Mouse (Mus musculus): ENCODE measurements at regions not wholly inside any gene's neighbourhood (a gene's known extent, or its start where the extent isn't known, plus 50 kb on each side); places are given as distances from the start of the nearest gene placed in this dataset.
"Not testable (repeated sequence)": the region's sequence is repeated elsewhere in the genome, so short reads cannot be mapped to it uniquely, and the experiment has no call there.

GRCm38 (mm10) chr13:26405757-26406156 lies 364.2 kb downstream of the Hdgfl1 start:
- no peaks in the 10 kb centered on the region for H3K9me3 ChIP-seq
- H3K4me2 ChIP-seq: no peak overlapping the region
- ATAC-seq (ENCODE audit: low FRiP score): no peak
- H3K27me3 ChIP-seq: no peaks in the 10 kb centered on the region
- no peak overlapping the region for H3K9ac ChIP-seq
- H3K4me1 ChIP-seq (replicated peaks): no peaks in the 10 kb centered on the region
- H3K27ac ChIP-seq: no peak overlapping the region
- no peaks in the 10 kb centered on the region for H3K36me3 ChIP-seq
- H3K4me3 ChIP-seq: no peak overlapping the region

DNA sequence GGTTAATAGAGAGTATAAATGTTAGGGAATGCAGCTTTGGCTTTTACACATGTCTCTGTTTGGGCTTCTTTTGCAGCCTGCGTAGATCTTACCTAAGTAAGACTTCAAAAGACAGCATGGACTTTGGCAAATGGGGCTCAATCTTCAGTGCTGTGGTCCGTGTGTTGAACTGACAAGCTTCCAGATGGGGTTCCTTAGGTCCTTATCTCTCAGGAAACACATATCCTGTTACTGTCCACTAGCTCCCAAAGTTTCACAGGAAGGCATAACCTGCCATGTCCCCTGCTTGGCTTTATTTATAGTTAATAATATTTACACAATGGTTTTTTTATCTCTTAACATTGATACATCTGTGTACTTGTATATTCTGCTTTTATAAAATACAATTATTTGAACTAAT lies 365.3 kb downstream of the Hdgfl1 start:
- Histone ChIP-seq H3K4me1 (replicated peaks) (no peaks in the 10 kb centered on the region), H3K27me3 (no peaks in the 10 kb centered on the region), H3K4me3 (no peak overlapping the region), H3K36me3 (no peaks in the 10 kb centered on the region), H3K27ac (no peak overlapping the region), H3K4me2 (no peak overlapping the region), H3K9me3 (no peaks in the 10 kb centered on the region), H3K9ac (no peak overlapping the region)
- ATAC-seq (ENCODE audit: low FRiP score): no peak
- WGBS: 86% methylated on average over 2 of the region's 2 CpGs

GRCm38 (mm10) chr13:26387861-26388621 lies 381.9 kb downstream of the Hdgfl1 start:
- 94% methylated on average over 7 of the region's 7 CpGs for WGBS
- Histone ChIP-seq H3K36me3 (no peaks in the 10 kb centered on the region), H3K9ac (no peak overlapping the region), H3K27ac (no peak overlapping the region), H3K9me3 (no peaks in the 10 kb centered on the region), H3K27me3 (no peaks in the 10 kb centered on the region), H3K4me2 (no peak overlapping the region), H3K4me3 (no peak overlapping the region), H3K4me1 (replicated peaks) (no peaks in the 10 kb centered on the region)
- no peak for ATAC-seq (ENCODE audit: low FRiP score)

DNA sequence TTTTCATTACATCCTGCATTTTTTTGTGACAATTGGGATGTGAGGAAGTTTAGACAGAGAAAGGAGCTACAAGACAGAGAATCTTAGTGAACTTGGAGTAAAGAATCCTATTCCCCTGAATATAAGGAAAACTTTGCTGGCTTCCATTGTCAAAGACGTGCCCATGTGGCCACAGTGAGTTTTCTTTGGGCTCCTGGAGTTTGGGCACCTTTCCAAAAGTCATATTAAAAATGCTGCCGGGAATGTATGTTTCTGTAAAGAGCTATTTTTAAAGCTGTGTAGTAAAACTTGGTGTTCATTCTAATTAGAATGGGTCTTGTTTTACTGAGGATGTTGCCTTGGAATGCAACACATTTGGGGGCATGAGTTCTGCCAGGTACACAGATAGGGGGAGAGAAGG lies 387.3 kb downstream of the Hdgfl1 start:
- WGBS: 72% methylated on average over 2 of the region's 2 CpGs
- H3K27me3 ChIP-seq: no peaks in the 10 kb centered on the region
- H3K4me3 ChIP-seq: no peak overlapping the region

GRCm38 (mm10) chr13:26382154-26382553 lies 387.8 kb downstream of the Hdgfl1 start:
- no peak for ATAC-seq (ENCODE audit: low FRiP score)
- WGBS: 72% methylated on average over 2 of the region's 2 CpGs
- no peak overlapping the region for H3K4me2 ChIP-seq
- H3K36me3 ChIP-seq: no peaks in the 10 kb centered on the region
- no peaks in the 10 kb centered on the region for H3K9me3 ChIP-seq
- no peak overlapping the region for H3K9ac ChIP-seq
- H3K27ac ChIP-seq: no peak overlapping the region
- H3K4me3 ChIP-seq: no peak overlapping the region
- no peaks in the 10 kb centered on the region for H3K4me1 ChIP-seq (replicated peaks)
- H3K27me3 ChIP-seq: no peaks in the 10 kb centered on the region

More for the DNA sequence above, 387.3 kb downstream of the Hdgfl1 start:
- H3K27ac ChIP-seq: no peak overlapping the region
- H3K4me2 ChIP-seq: no peak overlapping the region
- H3K9ac ChIP-seq: no peak overlapping the region
- no peaks in the 10 kb centered on the region for H3K4me1 ChIP-seq (replicated peaks)
- no peak for ATAC-seq (ENCODE audit: low FRiP score)
- no peaks in the 10 kb centered on the region for H3K9me3 ChIP-seq
- H3K36me3 ChIP-seq: no peaks in the 10 kb centered on the region

DNA sequence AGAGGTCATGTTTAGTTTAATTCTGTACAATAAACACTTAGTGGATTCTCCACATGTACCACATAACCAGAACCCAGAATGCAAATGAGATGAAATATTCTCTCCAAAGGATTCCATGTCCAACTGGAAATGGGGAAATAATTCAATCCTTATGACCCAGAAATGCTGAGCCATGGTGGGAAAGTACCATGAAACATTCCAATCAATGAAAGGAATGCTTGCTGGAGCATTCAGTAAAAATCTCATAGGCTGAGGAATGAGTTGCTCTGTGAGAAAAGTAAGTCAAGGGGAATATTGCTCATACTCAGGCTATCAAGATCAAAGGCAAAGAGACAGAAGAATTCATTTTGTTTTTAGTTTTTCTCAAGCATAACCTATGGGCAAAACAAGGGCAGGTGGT lies 394.4 kb downstream of the Hdgfl1 start:
- no peaks in the 10 kb centered on the region for H3K27me3 ChIP-seq
- H3K9ac ChIP-seq: no peak overlapping the region
- H3K9me3 ChIP-seq: no peaks in the 10 kb centered on the region
- H3K4me3 ChIP-seq: no peak overlapping the region
- H3K4me1 ChIP-seq (replicated peaks): no peaks in the 10 kb centered on the region
- H3K4me2 ChIP-seq: no peak overlapping the region
- H3K36me3 ChIP-seq: no peaks in the 10 kb centered on the region
- no peak for ATAC-seq (ENCODE audit: low FRiP score)
- no peak overlapping the region for H3K27ac ChIP-seq

GRCm38 (mm10) chr13:26365911-26366310 lies 404.1 kb downstream of the Hdgfl1 start:
- H3K4me3 ChIP-seq; H3K9me3 ChIP-seq; H3K27ac ChIP-seq; ATAC-seq (ENCODE audit: low FRiP score); H3K27me3 ChIP-seq; H3K36me3 ChIP-seq; H3K9ac ChIP-seq; H3K4me1 ChIP-seq (replicated peaks); H3K4me2 ChIP-seq: not testable (repeated sequence)
- WGBS: 87% methylated on average over 6 of the region's 6 CpGs

GRCm38 (mm10) chr13:26356341-26356740 lies 413.6 kb downstream of the Hdgfl1 start:
- no peak for ATAC-seq (ENCODE audit: low FRiP score)
- 80% methylated on average over 3 of the region's 3 CpGs for WGBS
- Histone ChIP-seq H3K27ac (no peak overlapping the region), H3K4me3 (no peak overlapping the region), H3K36me3 (no peaks in the 10 kb centered on the region), H3K4me2 (no peak overlapping the region), H3K4me1 (replicated peaks) (no peaks in the 10 kb centered on the region), H3K9ac (no peak overlapping the region), H3K27me3 (no peaks in the 10 kb centered on the region), H3K9me3 (no peaks in the 10 kb centered on the region; the same call in 1 of the 2 replicates)

- H3K4me3 ChIP-seq: no peak overlapping the region
- H3K4me1 ChIP-seq (replicated peaks): no peaks in the 10 kb centered on the region
- H3K27me3 ChIP-seq: no peaks in the 10 kb centered on the region
- no peaks in the 10 kb centered on the region; the same call in 1 of the 2 replicates for H3K9me3 ChIP-seq
- no peaks in the 10 kb centered on the region for H3K36me3 ChIP-seq
- no peak for ATAC-seq (ENCODE audit: low FRiP score)
- no peak overlapping the region for H3K9ac ChIP-seq
- no peak overlapping the region for H3K4me2 ChIP-seq
- no peak overlapping the region for H3K27ac ChIP-seq
Observed at GRCm38 (mm10) chr13:26354421-26354820, 415.5 kb downstream of the Hdgfl1 start.

GRCm38 (mm10) chr13:26350510-26350909 lies 419.5 kb downstream of the Hdgfl1 start:
- Histone ChIP-seq H3K4me3 (no peak overlapping the region), H3K9me3 (no peaks in the 10 kb centered on the region; the same call in 1 of the 2 replicates), H3K27me3 (no peaks in the 10 kb centered on the region), H3K4me1 (replicated peaks) (no peaks in the 10 kb centered on the region), H3K36me3 (no peaks in the 10 kb centered on the region), H3K9ac (no peak overlapping the region), H3K4me2 (no peak overlapping the region), H3K27ac (no peak overlapping the region)
- WGBS: 91% methylated on average over 3 of the region's 3 CpGs
- ATAC-seq (ENCODE audit: low FRiP score): no peak

DNA sequence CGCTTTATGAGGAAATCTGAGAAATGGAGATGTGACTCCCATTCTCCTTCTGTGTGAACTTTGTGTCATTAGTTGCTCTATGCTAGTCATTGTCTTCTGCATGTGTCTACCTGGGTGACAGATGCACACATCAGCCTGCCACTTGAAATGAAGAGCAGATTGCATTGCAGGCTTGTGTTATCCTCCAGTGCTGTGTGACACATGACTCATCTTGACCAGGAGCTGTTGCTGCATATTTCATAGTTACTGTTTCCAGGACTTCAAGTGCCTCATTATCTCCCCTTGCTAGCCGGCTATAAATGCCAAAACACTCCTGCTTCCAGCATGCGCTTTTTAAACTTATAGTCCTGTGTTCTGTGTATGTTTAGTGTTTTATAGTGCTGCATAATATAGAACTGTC lies 431.2 kb downstream of the Hdgfl1 start:
- Histone ChIP-seq H3K4me3 (no peak overlapping the region), H3K4me1 (replicated peaks) (no peaks in the 10 kb centered on the region), H3K36me3 (no peaks in the 10 kb centered on the region), H3K27ac (no peak overlapping the region), H3K27me3 (no peaks in the 10 kb centered on the region), H3K9me3 (no peaks in the 10 kb centered on the region), H3K9ac (no peak overlapping the region), H3K4me2 (no peak overlapping the region)
- ATAC-seq (ENCODE audit: low FRiP score): no peak
- WGBS: 83% methylated on average over 3 of the region's 3 CpGs

DNA sequence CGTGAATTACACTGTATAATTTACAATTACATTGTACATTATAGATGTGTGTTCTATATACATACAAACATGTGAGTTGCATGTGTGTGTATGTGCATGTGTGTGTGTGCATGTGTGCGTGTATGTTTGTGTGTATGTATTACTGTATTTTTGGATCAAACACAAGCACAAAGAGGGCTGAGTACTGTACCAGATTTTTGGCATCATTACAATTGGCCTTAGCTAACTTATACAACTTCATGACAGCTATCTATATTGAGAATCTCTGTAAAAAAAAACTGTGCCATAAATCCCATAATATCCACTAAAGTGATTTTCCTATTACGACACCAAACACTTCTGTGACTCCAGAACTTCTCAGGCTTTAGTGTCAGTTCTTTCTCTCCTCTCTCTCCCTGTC lies 444.9 kb downstream of the Hdgfl1 start:
- H3K4me3 ChIP-seq: no peak overlapping the region
- H3K36me3 ChIP-seq: no peaks in the 10 kb centered on the region
- no peaks in the 10 kb centered on the region for H3K9me3 ChIP-seq
- H3K27ac ChIP-seq: no peak overlapping the region
- ATAC-seq (ENCODE audit: low FRiP score): no peak
- no peak overlapping the region for H3K4me2 ChIP-seq
- H3K27me3 ChIP-seq: no peaks in the 10 kb centered on the region
- no peak overlapping the region for H3K9ac ChIP-seq
- no peaks in the 10 kb centered on the region for H3K4me1 ChIP-seq (replicated peaks)
- 92% methylated on average over 3 of the region's 3 CpGs for WGBS

DNA sequence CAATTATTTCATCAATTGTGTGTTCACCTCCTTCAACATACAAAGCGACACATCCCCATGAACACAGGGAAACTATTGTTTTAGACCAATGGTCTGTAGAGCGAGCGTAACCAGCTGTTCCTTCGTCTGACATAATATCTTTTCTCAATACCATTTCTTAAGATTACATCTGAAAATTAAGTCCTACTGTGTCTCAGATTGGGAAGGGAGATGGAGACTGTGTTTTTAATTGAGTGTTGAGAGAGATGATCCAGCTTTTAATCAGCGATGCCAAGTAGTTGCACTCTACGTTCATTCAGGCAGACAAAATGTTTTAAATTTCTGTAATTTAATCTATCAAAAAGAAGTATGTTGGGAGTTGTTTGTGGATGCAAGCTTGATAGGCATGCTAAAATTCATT lies 445.3 kb downstream of the Hdgfl1 start:
- Histone ChIP-seq H3K9me3 (no peaks in the 10 kb centered on the region), H3K4me3 (no peak overlapping the region), H3K4me2 (no peak overlapping the region), H3K4me1 (replicated peaks) (no peaks in the 10 kb centered on the region), H3K27ac (no peak overlapping the region), H3K27me3 (no peaks in the 10 kb centered on the region), H3K9ac (no peak overlapping the region), H3K36me3 (no peaks in the 10 kb centered on the region)
- no peak for ATAC-seq (ENCODE audit: low FRiP score)
- WGBS: 82% methylated on average over 6 of the region's 6 CpGs
